Mouse (Mus musculus): ENCODE results near the gene Sec14l5. TPM values are rescaled to one million over a fixed set of nuclear protein-coding genes. Genes with fewer than 3 reads are reported as not detected.

Sec14l5 gene
- polyA plus RNA-seq, 1 experiment from 2014 or later, result 0.28 TPM

- Histone ChIP-seq H3K4me1 (ENCODE audit: control insufficient read depth, insufficient read depth, low read length) (no peaks in the 10 kb centered on the region), H3K36me3 (ENCODE audit: control insufficient read depth, insufficient read depth, low read length) (no peaks in the 10 kb centered on the region), H3K27me3 (ENCODE audit: control insufficient read depth, insufficient read depth, low read length) (no peaks in the 10 kb centered on the region), H3K27ac (ENCODE audit: low read depth, low read length) (no peak overlapping the region), H3K9ac (replicated peaks; ENCODE audit: low read depth, low read length) (no peak overlapping the region), H3K4me3 (ENCODE audit: low read depth, low read length) (no peak overlapping the region), H3K4me2 (ENCODE audit: low read depth, low read length) (no peak overlapping the region), H3K9me3 (ENCODE audit: control insufficient read depth, low read length) (no peaks in the 10 kb centered on the region)
- no peak for ATAC-seq (ENCODE audit: low read depth)
- WGBS, result 34% methylated on average over 6 of the region's 6 CpGs
These were observed 48.2 kb downstream of the Sec14l5 start for GRCm38 (mm10) chr16:5195080-5195479.

- peak overlapping the region; percentile 95 for H3K4me2 ChIP-seq (ENCODE audit: low read depth, low read length)
- no peak for ATAC-seq (ENCODE audit: low read depth)
These were observed 55.8 kb downstream of the Sec14l5 start for GRCm38 (mm10) chr16:5202681-5203080.

GRCm38 (mm10) chr16:5203200-5203599 lies 56.3 kb downstream of the Sec14l5 start:
- WGBS, result 2% methylated on average over 34 of the region's 36 CpGs
- ATAC-seq (ENCODE audit: low read depth), result peak; percentile 64

More at GRCm38 (mm10) chr16:5202681-5203080, 55.8 kb downstream of the Sec14l5 start:
- Histone ChIP-seq H3K4me1 (ENCODE audit: control insufficient read depth, insufficient read depth, low read length) (peaks cover 7% of the 10 kb centered on the region; the same call in 1 of the 2 replicates), H3K9me3 (ENCODE audit: control insufficient read depth, low read length) (no peaks in the 10 kb centered on the region), H3K27ac (ENCODE audit: low read depth, low read length) (no peak overlapping the region), H3K36me3 (ENCODE audit: control insufficient read depth, insufficient read depth, low read length) (no peaks in the 10 kb centered on the region), H3K9ac (replicated peaks; ENCODE audit: low read depth, low read length) (no peak overlapping the region), H3K4me3 (ENCODE audit: low read depth, low read length) (peak overlapping the region; percentile 73), H3K27me3 (ENCODE audit: control insufficient read depth, insufficient read depth, low read length) (no peaks in the 10 kb centered on the region)
- 14% methylated on average over 4 of the region's 4 CpGs for WGBS

GRCm38 (mm10) chr16:5203668-5204433 lies 56.9 kb downstream of the Sec14l5 start, which contains the start of gene Nagpa:
Gene Nagpa (minus strand): TSS chr16:5204012.
- Histone ChIP-seq H3K4me1 (ENCODE audit: control insufficient read depth, insufficient read depth, low read length) (peaks cover 7% of the 10 kb centered on the region; the same call in 1 of the 2 replicates), H3K4me3 (ENCODE audit: low read depth, low read length) (peak within 1 kb of the TSS; percentile 73), H3K36me3 (ENCODE audit: control insufficient read depth, insufficient read depth, low read length) (no peaks in the 10 kb centered on the region), H3K9ac (replicated peaks; ENCODE audit: low read depth, low read length) (peak within 1 kb of the TSS; percentile 66), H3K27ac (ENCODE audit: low read depth, low read length) (no peak within 1 kb of the TSS), H3K4me2 (ENCODE audit: low read depth, low read length) (peak within 1 kb of the TSS; percentile 95), H3K9me3 (ENCODE audit: control insufficient read depth, low read length) (no peaks in the 10 kb centered on the region), H3K27me3 (ENCODE audit: control insufficient read depth, insufficient read depth, low read length) (no peaks in the 10 kb centered on the region)
- WGBS, result 5% methylated on average over 40 of the region's 40 CpGs
- ATAC-seq (ENCODE audit: low read depth), result peak; percentile 93

More at GRCm38 (mm10) chr16:5203200-5203599, 56.3 kb downstream of the Sec14l5 start:
- Histone ChIP-seq H3K9ac (replicated peaks; ENCODE audit: low read depth, low read length) (peak overlapping the region; percentile 66), H3K4me1 (ENCODE audit: control insufficient read depth, insufficient read depth, low read length) (peaks cover 7% of the 10 kb centered on the region; the same call in 1 of the 2 replicates), H3K4me2 (ENCODE audit: low read depth, low read length) (peak overlapping the region; percentile 95), H3K9me3 (ENCODE audit: control insufficient read depth, low read length) (no peaks in the 10 kb centered on the region), H3K27ac (ENCODE audit: low read depth, low read length) (no peak overlapping the region), H3K27me3 (ENCODE audit: control insufficient read depth, insufficient read depth, low read length) (no peaks in the 10 kb centered on the region), H3K4me3 (ENCODE audit: low read depth, low read length) (peak overlapping the region; percentile 73), H3K36me3 (ENCODE audit: control insufficient read depth, insufficient read depth, low read length) (no peaks in the 10 kb centered on the region)

- Histone ChIP-seq H3K9ac (replicated peaks; ENCODE audit: low read depth, low read length) (no peak overlapping the region), H3K4me1 (ENCODE audit: control insufficient read depth, insufficient read depth, low read length) (peaks cover 7% of the 10 kb centered on the region; the same call in 1 of the 2 replicates), H3K4me2 (ENCODE audit: low read depth, low read length) (no peak overlapping the region), H3K9me3 (ENCODE audit: control insufficient read depth, low read length) (no peaks in the 10 kb centered on the region), H3K27me3 (ENCODE audit: control insufficient read depth, insufficient read depth, low read length) (no peaks in the 10 kb centered on the region), H3K27ac (ENCODE audit: low read depth, low read length) (no peak overlapping the region), H3K4me3 (ENCODE audit: low read depth, low read length) (no peak overlapping the region), H3K36me3 (ENCODE audit: control insufficient read depth, insufficient read depth, low read length) (no peaks in the 10 kb centered on the region)
- 87% methylated on average over 5 of the region's 5 CpGs for WGBS
- ATAC-seq (ENCODE audit: low read depth), result no peak
These were observed 58.6 kb downstream of the Sec14l5 start for GRCm38 (mm10) chr16:5205431-5205970.

- Histone ChIP-seq H3K9ac (replicated peaks; ENCODE audit: low read depth, low read length) (no peak overlapping the region), H3K4me3 (ENCODE audit: low read depth, low read length) (no peak overlapping the region), H3K27me3 (ENCODE audit: control insufficient read depth, insufficient read depth, low read length) (no peaks in the 10 kb centered on the region), H3K27ac (ENCODE audit: low read depth, low read length) (no peak overlapping the region), H3K4me1 (ENCODE audit: control insufficient read depth, insufficient read depth, low read length) (peaks cover 7% of the 10 kb centered on the region; the same call in 1 of the 2 replicates), H3K36me3 (ENCODE audit: control insufficient read depth, insufficient read depth, low read length) (no peaks in the 10 kb centered on the region), H3K4me2 (ENCODE audit: low read depth, low read length) (no peak overlapping the region), H3K9me3 (ENCODE audit: control insufficient read depth, low read length) (no peaks in the 10 kb centered on the region)
- WGBS, result 74% methylated on average over 5 of the region's 5 CpGs
- ATAC-seq (ENCODE audit: low read depth), result no peak
These were observed 59.1 kb downstream of the Sec14l5 start for GRCm38 (mm10) chr16:5206051-5206450.

- no peak for ATAC-seq (ENCODE audit: low read depth)
- Histone ChIP-seq H3K27ac (ENCODE audit: low read depth, low read length) (no peak overlapping the region), H3K9ac (replicated peaks; ENCODE audit: low read depth, low read length) (no peak overlapping the region), H3K4me1 (ENCODE audit: control insufficient read depth, insufficient read depth, low read length) (no peaks in the 10 kb centered on the region), H3K36me3 (ENCODE audit: control insufficient read depth, insufficient read depth, low read length) (no peaks in the 10 kb centered on the region), H3K9me3 (ENCODE audit: control insufficient read depth, low read length) (no peaks in the 10 kb centered on the region), H3K27me3 (ENCODE audit: control insufficient read depth, insufficient read depth, low read length) (no peaks in the 10 kb centered on the region), H3K4me2 (ENCODE audit: low read depth, low read length) (no peak overlapping the region), H3K4me3 (ENCODE audit: low read depth, low read length) (no peak overlapping the region)
- 75% methylated on average over 2 of the region's 2 CpGs for WGBS
These were observed 63.5 kb downstream of the Sec14l5 start for GRCm38 (mm10) chr16:5210365-5210764.

GRCm38 (mm10) chr16:5212150-5212549 lies 65.2 kb downstream of the Sec14l5 start:
- WGBS, result 78% methylated on average over 3 of the region's 3 CpGs

GRCm38 (mm10) chr16:5214126-5214525 lies 67.2 kb downstream of the Sec14l5 start:
- Histone ChIP-seq H3K36me3 (ENCODE audit: control insufficient read depth, insufficient read depth, low read length) (no peaks in the 10 kb centered on the region), H3K4me1 (ENCODE audit: control insufficient read depth, insufficient read depth, low read length) (no peaks in the 10 kb centered on the region), H3K4me3 (ENCODE audit: low read depth, low read length) (no peak overlapping the region), H3K27ac (ENCODE audit: low read depth, low read length) (no peak overlapping the region), H3K9me3 (ENCODE audit: control insufficient read depth, low read length) (no peaks in the 10 kb centered on the region), H3K9ac (replicated peaks; ENCODE audit: low read depth, low read length) (no peak overlapping the region), H3K27me3 (ENCODE audit: control insufficient read depth, insufficient read depth, low read length) (no peaks in the 10 kb centered on the region), H3K4me2 (ENCODE audit: low read depth, low read length) (no peak overlapping the region)
- ATAC-seq (ENCODE audit: low read depth), result no peak
- WGBS, result 88% methylated on average over 2 of the region's 2 CpGs

More at GRCm38 (mm10) chr16:5212150-5212549, 65.2 kb downstream of the Sec14l5 start:
- H3K4me2 ChIP-seq (ENCODE audit: low read depth, low read length), result no peak overlapping the region
- H3K4me3 ChIP-seq (ENCODE audit: low read depth, low read length), result no peak overlapping the region
- H3K9ac ChIP-seq (replicated peaks; ENCODE audit: low read depth, low read length), result no peak overlapping the region
- no peaks in the 10 kb centered on the region for H3K27me3 ChIP-seq (ENCODE audit: control insufficient read depth, insufficient read depth, low read length)
- ATAC-seq (ENCODE audit: low read depth), result no peak
- no peaks in the 10 kb centered on the region for H3K9me3 ChIP-seq (ENCODE audit: control insufficient read depth, low read length)
- no peak overlapping the region for H3K27ac ChIP-seq (ENCODE audit: low read depth, low read length)
- no peaks in the 10 kb centered on the region for H3K4me1 ChIP-seq (ENCODE audit: control insufficient read depth, insufficient read depth, low read length)
- H3K36me3 ChIP-seq (ENCODE audit: control insufficient read depth, insufficient read depth, low read length), result no peaks in the 10 kb centered on the region
